Mouse (Mus musculus): ENCODE data around the gene Gar1. TPM values are rescaled to one million over a fixed set of nuclear protein-coding genes. Genes with fewer than 3 reads are reported as not detected.

The Gar1 gene
- polyA plus RNA-seq (2017; shearing (Covaris generic)) = 100 to 1,000 TPM in 1 of 2 experiments, 10 to 100 TPM in 1; 93.9 to 131 TPM

DNA sequence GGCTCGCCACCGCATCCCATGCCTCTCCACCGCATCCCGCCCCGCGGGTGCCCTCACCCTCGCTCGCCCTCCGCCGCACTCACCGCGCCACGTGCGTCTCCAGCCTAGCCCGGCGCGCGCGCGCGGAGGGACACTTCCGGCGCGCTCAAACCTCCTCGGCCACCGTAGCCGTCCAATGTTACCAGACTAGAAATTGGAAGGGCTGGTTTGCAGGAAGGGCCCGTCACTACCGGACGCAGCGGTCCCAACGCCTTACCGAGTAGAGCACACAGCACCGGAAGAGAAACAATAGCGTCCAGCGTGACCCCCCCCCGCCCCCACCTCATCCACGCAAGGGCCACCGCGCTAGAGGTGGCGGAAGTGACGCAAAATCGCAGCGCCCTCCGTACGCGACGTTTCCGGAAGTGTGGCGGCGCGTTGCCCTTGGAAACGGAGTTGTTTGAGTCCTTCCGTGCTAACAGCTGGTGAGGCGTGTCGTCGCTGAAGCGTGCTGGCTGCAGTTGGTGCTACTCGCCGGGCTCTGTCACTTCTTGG lies at the start of gene Gar1:
Gar1 (minus strand) TSS at position 362 of the 534 bp plus-strand sequence.

DNA sequence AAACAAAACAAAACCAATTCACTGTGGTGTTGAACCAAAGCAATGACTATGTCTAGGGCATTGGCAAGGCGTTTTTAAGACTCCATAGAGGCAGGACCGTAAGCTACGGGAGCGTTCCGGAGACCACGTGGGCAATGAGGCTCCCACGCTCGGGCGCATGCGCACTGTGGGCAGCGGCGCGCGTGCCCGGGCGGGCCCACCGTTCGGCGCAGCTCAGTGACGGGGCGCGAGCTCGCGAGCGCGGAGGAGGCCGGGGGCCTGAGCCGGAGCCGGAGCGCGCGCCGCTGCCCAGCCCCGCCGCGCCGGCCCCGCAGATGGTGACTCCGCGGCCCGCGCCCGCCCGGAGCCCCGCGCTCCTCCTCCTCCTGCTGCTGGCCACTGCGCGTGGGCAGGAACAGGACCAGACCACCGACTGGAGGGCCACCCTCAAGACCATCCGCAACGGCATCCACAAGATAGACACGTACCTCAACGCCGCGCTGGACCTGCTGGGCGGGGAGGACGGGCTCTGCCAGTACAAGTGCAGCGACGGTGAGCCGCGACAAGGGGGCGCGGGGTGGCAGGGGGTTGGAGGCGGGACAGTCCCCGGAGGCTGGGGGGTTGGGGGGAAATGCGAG lies 47.3 kb upstream of the Gar1 start, which contains the start of gene Pla2g12a:
Pla2g12a (plus strand) TSS at position 202 of the 617 bp plus-strand sequence.

DNA sequence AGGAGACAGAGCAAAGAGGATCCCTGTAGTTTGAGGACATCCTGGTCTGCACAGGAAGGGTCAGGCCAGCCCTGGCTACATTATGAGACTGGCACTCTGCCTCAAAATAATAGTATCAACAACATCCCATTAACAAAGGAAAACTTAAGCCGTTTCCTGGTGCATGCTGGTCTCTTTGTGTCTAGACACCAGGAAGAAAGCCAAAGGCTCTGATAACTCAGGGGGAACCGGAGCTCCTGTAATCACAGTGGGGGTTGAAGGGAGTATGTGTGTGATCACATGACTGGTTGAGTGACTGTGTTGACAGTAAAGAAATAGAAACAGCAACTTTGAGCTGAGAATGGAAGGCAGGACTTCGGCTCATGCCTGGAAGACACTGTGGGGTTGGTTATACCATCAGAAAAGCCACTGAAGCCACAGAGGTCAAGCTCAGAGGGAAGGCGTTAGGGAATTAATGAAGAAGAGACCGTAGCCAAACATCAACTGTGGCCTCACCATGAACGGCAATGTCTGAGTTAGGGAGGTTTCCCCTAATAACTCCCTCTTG lies 4.3 kb upstream of the Gar1 start, which contains the start of gene Cfi:
Cfi (plus strand) TSS at position 497 of the 547 bp plus-strand sequence.

DNA sequence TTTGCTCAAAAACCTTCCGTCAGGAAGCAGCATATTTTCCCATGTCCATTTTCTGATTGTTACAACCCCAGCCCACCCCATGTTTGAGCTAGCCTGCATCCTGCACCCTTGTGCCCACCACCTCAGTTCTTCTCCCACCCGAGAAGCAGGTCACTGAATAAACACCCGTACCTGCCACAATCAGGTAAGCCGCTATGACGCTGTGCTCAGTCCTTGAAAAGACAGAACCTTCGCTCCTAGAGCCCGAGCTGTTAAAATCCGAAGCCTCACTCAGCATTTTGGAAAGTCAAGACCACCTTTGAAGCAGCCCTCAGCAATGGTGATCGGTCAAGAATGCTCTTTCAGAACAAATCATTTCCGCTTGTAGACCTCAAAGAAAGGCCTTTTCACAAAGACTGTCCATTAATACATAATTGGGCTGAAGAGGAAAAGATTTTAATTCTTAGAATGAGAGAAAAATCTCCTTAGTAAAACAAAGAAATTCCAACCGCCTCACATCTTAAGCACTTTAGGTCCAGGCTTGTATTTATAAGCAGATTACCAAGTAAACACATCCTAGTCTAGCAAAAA lies 8.9 kb downstream of the Gar1 start, which contains the start of gene Rrh:
Rrh (minus strand) TSS at position 382 of the 570 bp plus-strand sequence.

DNA sequence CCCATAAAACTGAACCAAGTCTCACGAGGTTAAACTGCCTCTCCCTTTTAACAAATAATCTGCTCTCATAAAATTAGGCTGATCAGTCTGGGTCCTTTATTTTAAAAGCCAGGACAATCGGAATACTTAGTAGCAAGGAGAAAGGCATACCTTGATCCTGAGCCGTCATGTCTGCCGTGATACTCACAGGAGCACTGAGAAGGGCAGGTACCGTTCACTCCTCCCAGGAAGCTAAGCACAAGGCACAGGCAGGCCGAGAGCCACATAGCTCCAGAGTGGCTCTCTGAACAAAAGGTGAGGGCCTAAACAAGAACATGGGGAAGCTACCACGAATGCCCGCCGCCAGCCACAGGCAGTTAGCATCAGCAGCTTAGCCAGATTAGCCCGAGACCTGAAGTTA lies 27.4 kb downstream of the Gar1 start, which contains the start of gene Lrit3:
Lrit3 (minus strand) TSS at position 266 of the 400 bp plus-strand sequence.

Other genes starting within 250 kb of the Gar1 start
- 1 to 10 TPM in 1 of 2 experiments, under 1 TPM in 1; 0.32 to 1.6 TPM for gene Egf, start 76.1 kb downstream of the Gar1 start, polyA plus RNA-seq (2017; shearing (Covaris generic))
- gene Lrit3, start 27.4 kb downstream of the Gar1 start, polyA plus RNA-seq (2017; shearing (Covaris generic)) = under 1 TPM in 1 of 2 experiments, not detected in 1; 0.31 TPM
- not detected for gene Rrh, start 8.8 kb downstream of the Gar1 start, polyA plus RNA-seq (2017; shearing (Covaris generic))
- gene Cfi, start 4.5 kb upstream of the Gar1 start, polyA plus RNA-seq (2017; shearing (Covaris generic)) = under 1 TPM in 1 of 2 experiments, not detected in 1; 0.16 TPM
- 10 to 100 TPM; 15.3 to 31.8 TPM for gene Pla2g12a, start 47.2 kb upstream of the Gar1 start, polyA plus RNA-seq (2017; shearing (Covaris generic))
- gene Casp6, start 70.0 kb upstream of the Gar1 start, polyA plus RNA-seq (2017; shearing (Covaris generic)) = 10 to 100 TPM; 63.9 to 74.0 TPM
- gene Mcub, start 138.8 kb upstream of the Gar1 start, polyA plus RNA-seq (2017; shearing (Covaris generic)) = 10 to 100 TPM; 23.6 to 43.5 TPM
- 10 to 100 TPM; 35.1 to 52.6 TPM for gene Sec24b, start 230.2 kb upstream of the Gar1 start, polyA plus RNA-seq (2017; shearing (Covaris generic))

Data from activated CD4-positive, CD25-positive, alpha-beta regulatory T cell (primary cell).